Mouse (Mus musculus): ENCODE measurements around the gene Nell2.

DNA sequence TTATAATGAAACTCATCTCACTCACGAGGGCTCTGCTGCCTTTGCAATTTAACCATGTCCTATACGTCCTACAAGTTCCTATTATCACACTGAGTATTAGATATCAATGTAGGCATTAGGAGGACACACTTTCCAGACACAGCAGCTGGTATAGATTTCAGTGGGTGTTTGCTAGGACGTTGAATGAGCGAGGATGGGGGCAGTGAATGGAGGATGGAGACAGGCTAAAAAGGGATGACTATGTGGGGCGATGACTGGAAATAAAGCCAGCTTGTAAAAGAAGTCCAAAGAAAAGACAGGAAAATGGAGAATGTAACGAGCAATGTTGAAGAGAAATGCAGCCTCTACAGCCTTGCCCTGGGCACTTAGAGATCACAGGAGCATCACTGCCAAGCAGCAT, 14.3 kb upstream of the Nell2 start:
- TF ChIP-seq CTCF (conservative IDR thresholded peaks at IDR 0.05 in 1 of 2, IDR thresholded peaks at IDR 0.05 in 1 of 2; ENCODE audit: low read depth in 2 of 2, low read length in 2 of 2) (no peak), HCFC1 (IDR thresholded peaks at IDR 0.05; ENCODE audit: low read depth, low read length) (no peak), JUN (IDR thresholded peaks at IDR 0.05; ENCODE audit: insufficient read depth, low read depth, low read length) (no peak), USF2 (conservative IDR thresholded peaks at IDR 0.05; ENCODE audit: low read depth, low read length) (no peak)

All from CH12.LX (cell line).